Mouse (Mus musculus) liver, embryonic 14.5 days (tissue): ENCODE results near the gene Mon1a.

Source experiments
- CTCF ChIP-seq: IDR thresholded peaks from 2 replicates; pipeline ENCODE4 v1.5.1; 2016; ENCODE audit warnings: antibody characterized with exemption, low read depth, control low read depth
- EP300 ChIP-seq: IDR thresholded peaks from 2 replicates; pipeline ENCODE4 v1.6.1; 2016; ENCODE audit warnings: antibody characterized with exemption, low read depth

- TF ChIP-seq CTCF (no peak), EP300 (no peak)
These were observed 49.1 kb upstream of the Mon1a start for GRCm38 (mm10) chr9:107838869-107839268.
